15 mouse cellular contexts compared by ENCODE assay signal in the genomic region with DNA sequence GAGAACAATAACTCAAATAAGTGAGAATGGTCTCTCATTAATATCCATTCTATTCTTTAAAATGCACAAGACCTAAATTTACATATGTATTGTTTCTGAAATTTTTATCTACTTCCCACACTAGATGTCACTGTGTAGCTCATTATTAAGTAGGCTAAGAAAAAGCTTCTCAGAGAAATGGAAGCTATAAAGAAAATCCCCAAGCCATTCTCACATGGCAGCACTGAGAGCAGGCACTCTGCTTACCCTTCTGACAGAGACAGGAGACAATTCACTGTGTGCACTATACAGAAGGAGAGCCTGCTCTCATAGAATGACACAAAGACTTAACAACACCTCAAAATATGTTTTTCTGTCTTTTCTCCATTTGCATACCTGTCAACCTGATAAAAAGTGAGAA.
DNase-seq lines count a peak whose midpoint lies in the region; ATAC-seq and TF ChIP-seq lines count a peak whose summit lies in the region.
"Had no signal": no experiment of that assay in that cellular context is flagged by ENCODE, and none has a peak within 500 bp of the region (broad histone marks: within the 10 kb centered on the region; RNA-seq: fewer than 3 reads in every experiment).

No protein-coding gene starts in this region.

- no peak overlapping the region for H3K4me3 ChIP-seq in forebrain, embryonic 14.5 days (ENCODE audit: low read depth, low read length)
- no peak overlapping the region for H3K4me3 ChIP-seq in forebrain, embryonic 12.5 days (replicated peaks)
- H3K4me3 ChIP-seq in kidney, embryonic 16.5 days (ENCODE audit: low read length) = no peak overlapping the region
- H3K4me3 ChIP-seq in midbrain, embryonic 16.5 days (ENCODE audit: low read depth, low read length) = no peak overlapping the region
- no peak overlapping the region for H3K4me3 ChIP-seq in midbrain, embryonic 13.5 days (replicated peaks)
- no peak overlapping the region for H3K4me3 ChIP-seq in midbrain, postnatal 0 days (ENCODE audit: low read depth, low read length)
- H3K4me3 ChIP-seq: liver, embryonic 13.5 days had no signal

- no peaks in the 10 kb centered on the region for H3K36me3 ChIP-seq in forebrain, embryonic 14.5 days (ENCODE audit: control insufficient read depth, insufficient read depth, low read length)
- H3K36me3 ChIP-seq in forebrain, embryonic 12.5 days (replicated peaks) = no peaks in the 10 kb centered on the region
- no peaks in the 10 kb centered on the region for H3K36me3 ChIP-seq in kidney, embryonic 16.5 days (ENCODE audit: insufficient read depth, low read length)
- H3K36me3 ChIP-seq in midbrain, embryonic 16.5 days (ENCODE audit: control insufficient read depth, insufficient read depth, low read length) = no peaks in the 10 kb centered on the region
- no peaks in the 10 kb centered on the region for H3K36me3 ChIP-seq in midbrain, embryonic 13.5 days
- no peaks in the 10 kb centered on the region for H3K36me3 ChIP-seq in midbrain, postnatal 0 days (ENCODE audit: insufficient read depth, low read length)
- H3K36me3 ChIP-seq: liver, embryonic 13.5 days had no signal

- peak; percentile 65; the same call in 1 of the 2 replicates for ATAC-seq in forebrain, embryonic 14.5 days
- ATAC-seq in forebrain, embryonic 12.5 days (ENCODE audit: low FRiP score) = no peak
- no peak for ATAC-seq in kidney, embryonic 16.5 days (ENCODE audit: low FRiP score, low TSS enrichment)
- peak; percentile 75 for ATAC-seq in midbrain, embryonic 16.5 days
- ATAC-seq in midbrain, embryonic 13.5 days = no peak
- no peak for ATAC-seq in midbrain, postnatal 0 days (ENCODE audit: low FRiP score)

- H3K4me1 ChIP-seq in forebrain, embryonic 14.5 days (ENCODE audit: control insufficient read depth, insufficient read depth, low read length) = no peaks in the 10 kb centered on the region
- no peaks in the 10 kb centered on the region for H3K4me1 ChIP-seq in forebrain, embryonic 12.5 days
- no peaks in the 10 kb centered on the region for H3K4me1 ChIP-seq in kidney, embryonic 16.5 days (ENCODE audit: insufficient read depth, low read length)
- H3K4me1 ChIP-seq in midbrain, embryonic 16.5 days (ENCODE audit: control insufficient read depth, insufficient read depth, low read length) = no peaks in the 10 kb centered on the region
- no peaks in the 10 kb centered on the region for H3K4me1 ChIP-seq in midbrain, embryonic 13.5 days (replicated peaks)
- no peaks in the 10 kb centered on the region for H3K4me1 ChIP-seq in midbrain, postnatal 0 days (ENCODE audit: insufficient read depth, low read length)
- H3K4me1 ChIP-seq: liver, embryonic 13.5 days had no signal

- H3K9ac ChIP-seq in forebrain, embryonic 14.5 days (ENCODE audit: low read length) = no peak overlapping the region
- no peak overlapping the region for H3K9ac ChIP-seq in forebrain, embryonic 12.5 days
- no peak overlapping the region for H3K9ac ChIP-seq in kidney, embryonic 16.5 days (replicated peaks; ENCODE audit: low read length)
- H3K9ac ChIP-seq in midbrain, embryonic 16.5 days (ENCODE audit: low read depth, low read length) = no peak overlapping the region
- no peak overlapping the region for H3K9ac ChIP-seq in midbrain, embryonic 13.5 days (replicated peaks)
- no peak overlapping the region for H3K9ac ChIP-seq in midbrain, postnatal 0 days (replicated peaks; ENCODE audit: low read length, poor library complexity, severe bottlenecking)
- H3K9ac ChIP-seq: liver, embryonic 13.5 days had no signal

- peak; percentile 54 for TF ChIP-seq CTCF in midbrain, postnatal 0 days (IDR thresholded peaks at IDR 0.05)

- DNase-seq in forebrain, embryonic 14.5 days (ENCODE audit: low spot score) = peak; percentile 47
- peak; percentile 0 for DNase-seq in kidney, adult 9 months
- DNase-seq in midbrain, postnatal 0 days (ENCODE audit: low spot score) = peak; percentile 33
- no peak for DNase-seq in kidney, postnatal 4 days
- DNase-seq: adrenal gland, postnatal 10 days; cerebellum, adult 8-10 months; embryo, embryonic 11 days; heart, adult 11 months; kidney, postnatal 10 days; liver, embryonic 13.5 days; thymus, adult 18-20 months had no signal

- H3K27ac ChIP-seq in forebrain, embryonic 14.5 days (ENCODE audit: low read depth, low read length) = no peak overlapping the region
- H3K27ac ChIP-seq in forebrain, embryonic 12.5 days = no peak overlapping the region
- H3K27ac ChIP-seq in kidney, embryonic 16.5 days (ENCODE audit: low read length) = no peak overlapping the region
- H3K27ac ChIP-seq in midbrain, embryonic 16.5 days (ENCODE audit: low read length) = no peak overlapping the region
- no peak overlapping the region for H3K27ac ChIP-seq in midbrain, embryonic 13.5 days
- H3K27ac ChIP-seq in midbrain, postnatal 0 days (ENCODE audit: low read depth, low read length) = no peak overlapping the region
- H3K27ac ChIP-seq: liver, embryonic 13.5 days had no signal

- H3K4me2 ChIP-seq in forebrain, embryonic 14.5 days (ENCODE audit: low read length) = no peak overlapping the region
- H3K4me2 ChIP-seq in forebrain, embryonic 12.5 days = no peak overlapping the region
- H3K4me2 ChIP-seq in kidney, embryonic 16.5 days (replicated peaks; ENCODE audit: low read depth, low read length) = no peak overlapping the region
- H3K4me2 ChIP-seq in midbrain, embryonic 16.5 days (ENCODE audit: low read length) = no peak overlapping the region
- H3K4me2 ChIP-seq in midbrain, embryonic 13.5 days (replicated peaks) = no peak overlapping the region
- H3K4me2 ChIP-seq in midbrain, postnatal 0 days (ENCODE audit: low read depth, low read length, poor library complexity, severe bottlenecking) = no peak overlapping the region
- H3K4me2 ChIP-seq: liver, embryonic 13.5 days had no signal

- H3K9me3 ChIP-seq in forebrain, embryonic 14.5 days (replicated peaks; ENCODE audit: control insufficient read depth, low read length) = no peaks in the 10 kb centered on the region
- no peaks in the 10 kb centered on the region for H3K9me3 ChIP-seq in forebrain, embryonic 12.5 days
- no peaks in the 10 kb centered on the region for H3K9me3 ChIP-seq in kidney, embryonic 16.5 days (ENCODE audit: low read length)
- no peaks in the 10 kb centered on the region for H3K9me3 ChIP-seq in midbrain, embryonic 16.5 days (replicated peaks; ENCODE audit: control insufficient read depth, low read length, poor library complexity, severe bottlenecking)
- no peaks in the 10 kb centered on the region for H3K9me3 ChIP-seq in midbrain, embryonic 13.5 days
- no peaks in the 10 kb centered on the region for H3K9me3 ChIP-seq in midbrain, postnatal 0 days (ENCODE audit: low read length)
- H3K9me3 ChIP-seq: liver, embryonic 13.5 days had no signal

- H3K27me3 ChIP-seq in forebrain, embryonic 14.5 days (replicated peaks; ENCODE audit: control insufficient read depth, insufficient read depth, low read length) = no peaks in the 10 kb centered on the region
- H3K27me3 ChIP-seq in forebrain, embryonic 12.5 days = no peaks in the 10 kb centered on the region
- no peaks in the 10 kb centered on the region for H3K27me3 ChIP-seq in kidney, embryonic 16.5 days (ENCODE audit: insufficient read depth, low read length)
- no peaks in the 10 kb centered on the region for H3K27me3 ChIP-seq in midbrain, embryonic 16.5 days (ENCODE audit: control insufficient read depth, insufficient read depth, low read depth, low read length)
- H3K27me3 ChIP-seq in midbrain, embryonic 13.5 days = no peaks in the 10 kb centered on the region
- H3K27me3 ChIP-seq in midbrain, postnatal 0 days (ENCODE audit: insufficient read depth, low read length) = no peaks in the 10 kb centered on the region
- H3K27me3 ChIP-seq: liver, embryonic 13.5 days had no signal

Comparison
In these comparisons a context has a peak if more than half of its experiments do, and no peak if none do; other contexts are left out.
1. ATAC-seq: peak in forebrain, embryonic 14.5 days (single experiment) and midbrain, embryonic 16.5 days (single experiment); none in forebrain, embryonic 12.5 days (single experiment), kidney, embryonic 16.5 days (single experiment), midbrain, embryonic 13.5 days (single experiment) and midbrain, postnatal 0 days (single experiment).
2. DNase-seq: peak in forebrain, embryonic 14.5 days (single experiment), kidney, adult 9 months (single experiment) and midbrain, postnatal 0 days (single experiment); none in kidney, postnatal 4 days (0 of 2).